Mouse (Mus musculus): ENCODE results near the gene Mfsd14b. TPM values are rescaled to one million over a fixed set of nuclear protein-coding genes. Genes with fewer than 3 reads are reported as not detected.

Mfsd14b gene
- polyA plus RNA-seq, 1 experiment = 9.8 TPM

- 90% methylated on average over 9 of the region's 9 CpGs for WGBS
- Histone ChIP-seq H3K27ac (ENCODE audit: insufficient read depth, low read length) (no peak within 1 kb of the TSS), H3K4me1 (ENCODE audit: control insufficient read depth, insufficient read depth, insufficient read length) (no peaks in the 10 kb centered on the region), H3K36me3 (ENCODE audit: control insufficient read depth, insufficient read depth, low read length) (no peaks in the 10 kb centered on the region), H3K4me3 (ENCODE audit: extremely low read depth, insufficient read depth, insufficient read length) (no peak within 1 kb of the TSS), H3K27me3 (ENCODE audit: control insufficient read depth, insufficient read depth, low read length) (no peaks in the 10 kb centered on the region)
- TF ChIP-seq POLR2A (IDR thresholded peaks at IDR 0.05; ENCODE audit: low read depth, low read length) (no peak), CTCF (IDR thresholded peaks at IDR 0.05; ENCODE audit: extremely low read depth, insufficient read depth, insufficient read length, insufficient replicate concordance) (no peak)
- no peak for DNase-seq (ENCODE audit: low read depth in 1 of 2, low spot score in 2 of 2)
Observed at GRCm38 (mm10) chr13:65052660-65053059, 60.1 kb downstream of the Mfsd14b start, which contains the start of gene Prss47. Gene Prss47, minus strand, starts transcription at chr13:65052760.

DNA sequence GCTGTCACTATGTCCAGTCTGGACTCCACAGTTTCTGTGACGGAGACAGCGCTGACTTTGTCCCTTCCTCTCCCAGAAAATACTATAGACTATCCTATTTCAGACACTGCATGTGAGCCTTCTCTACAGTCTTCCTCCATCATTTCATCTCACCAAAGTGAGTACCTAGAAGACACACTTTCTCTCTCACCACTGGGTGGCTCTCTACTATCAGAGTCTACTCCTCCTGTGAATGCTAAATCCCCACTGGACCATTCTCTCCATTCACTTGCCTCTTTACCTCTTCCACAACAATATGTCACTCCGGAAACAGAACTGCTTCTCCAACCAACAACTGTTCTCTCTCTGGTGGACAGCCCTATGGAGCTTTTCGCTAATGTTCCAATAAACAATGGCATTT, 77.7 kb downstream of the Mfsd14b start:
- TF ChIP-seq POLR2A (IDR thresholded peaks at IDR 0.05; ENCODE audit: low read depth, low read length) = no peak
- TF ChIP-seq CTCF (IDR thresholded peaks at IDR 0.05; ENCODE audit: extremely low read depth, insufficient read depth, insufficient read length, insufficient replicate concordance) = no peak
- Histone ChIP-seq H3K4me1 (ENCODE audit: control insufficient read depth, insufficient read depth, insufficient read length) (no peaks in the 10 kb centered on the region), H3K27me3 (ENCODE audit: control insufficient read depth, insufficient read depth, low read length) (no peaks in the 10 kb centered on the region), H3K4me3 (ENCODE audit: extremely low read depth, insufficient read depth, insufficient read length) (no peak overlapping the region), H3K27ac (ENCODE audit: insufficient read depth, low read length) (no peak overlapping the region), H3K36me3 (ENCODE audit: control insufficient read depth, insufficient read depth, low read length) (no peaks in the 10 kb centered on the region)
- no peak for DNase-seq (ENCODE audit: low read depth in 1 of 2, low spot score in 2 of 2)
- 57% methylated on average over 4 of the region's 4 CpGs for WGBS

- Histone ChIP-seq H3K27ac (ENCODE audit: insufficient read depth, low read length) (no peak within 1 kb of the TSS), H3K4me1 (ENCODE audit: control insufficient read depth, insufficient read depth, insufficient read length) (no peaks in the 10 kb centered on the region), H3K27me3 (ENCODE audit: control insufficient read depth, insufficient read depth, low read length) (no peaks in the 10 kb centered on the region), H3K36me3 (ENCODE audit: control insufficient read depth, insufficient read depth, low read length) (no peaks in the 10 kb centered on the region), H3K4me3 (ENCODE audit: extremely low read depth, insufficient read depth, insufficient read length) (no peak within 1 kb of the TSS)
- TF ChIP-seq POLR2A (IDR thresholded peaks at IDR 0.05; ENCODE audit: low read depth, low read length) (no peak), CTCF (IDR thresholded peaks at IDR 0.05; ENCODE audit: extremely low read depth, insufficient read depth, insufficient read length, insufficient replicate concordance) (no peak)
- DNase-seq (ENCODE audit: low read depth in 1 of 2, low spot score in 2 of 2) = no peak
Observed at GRCm38 (mm10) chr13:65032758-65033157, 80.0 kb downstream of the Mfsd14b start, which contains the start of gene Spata31d1c. Gene Spata31d1c, plus strand, starts transcription at chr13:65033058.

Other genes starting within 250 kb of the Mfsd14b start
- 0.01 TPM in 1 of 2 replicates, not detected in the other for gene Cntnap3, start 209.0 kb downstream of the Mfsd14b start, polyA plus RNA-seq (2012; rRNA removed)
- gene Spata31, start 195.6 kb downstream of the Mfsd14b start, polyA plus RNA-seq (2012; rRNA removed) = not detected in 2 replicates
- not detected in 2 replicates for gene Spata31d1c, start 79.9 kb downstream of the Mfsd14b start, polyA plus RNA-seq (2012; rRNA removed)
- gene Prss47, start 60.2 kb downstream of the Mfsd14b start, polyA plus RNA-seq (2012; rRNA removed) = not detected in 2 replicates
- not detected in 2 replicates for gene Olfr465-ps1, start 25.1 kb upstream of the Mfsd14b start, polyA plus RNA-seq (2012; rRNA removed)
- not detected in 2 replicates for gene Olfr466, start 37.3 kb upstream of the Mfsd14b start, polyA plus RNA-seq (2012; rRNA removed)
- gene Nlrp4f, start 93.0 kb upstream of the Mfsd14b start, polyA plus RNA-seq (2012; rRNA removed) = not detected in 2 replicates
- not detected in 2 replicates for gene Gm10775, start 146.6 kb upstream of the Mfsd14b start, polyA plus RNA-seq (2012; rRNA removed)
- gene Zfp369, start 165.8 kb upstream of the Mfsd14b start, polyA plus RNA-seq (2012; rRNA removed) = 11.7 and 12.1 TPM in 2 replicates